Mouse (Mus musculus) spleen, adult 2 months (tissue): Measurements from ENCODE around the gene Mapk14. TPM values are rescaled to one million over a fixed set of nuclear protein-coding genes. Genes with fewer than 3 reads are reported as not detected.
"Not testable (repeated sequence)": the region's sequence is repeated elsewhere in the genome, so short reads cannot be mapped to it uniquely, and the experiment has no call there.

Experiments used
- DNase-seq, 2 experiments: peaks; one replicate each; pipeline versions ENCODE4 v3.0.0 to v3.0.0-alpha.2; 2012 to 2021; ENCODE audit warnings: low spot score in 2 of 2, low read depth in 1 of 2
- H3K27ac ChIP-seq: fragments of 200-500 bp; 2 replicates; pipeline ENCODE4 v1.5.1; 2012; ENCODE audit warnings: low read length, inconsistent platforms; ENCODE audit not compliant: insufficient read depth
- H3K27me3 ChIP-seq: fragments of 200-500 bp; 2 replicates; pipeline ENCODE4 v1.6.1; 2012; ENCODE audit warnings: mild to moderate bottlenecking, moderate library complexity, low read length, inconsistent platforms; ENCODE audit not compliant: control insufficient read depth, insufficient read depth
- H3K36me3 ChIP-seq: fragments of 200-500 bp; 2 replicates; pipeline ENCODE4 v1.6.1; 2012; ENCODE audit warnings: mild to moderate bottlenecking, low read length, inconsistent platforms; ENCODE audit not compliant: control insufficient read depth, insufficient read depth
- H3K4me1 ChIP-seq: fragments of 200-500 bp; 2 replicates; pipeline ENCODE4 v1.6.1; 2011; ENCODE audit warnings: inconsistent platforms; ENCODE audit not compliant: control insufficient read depth, insufficient read depth, insufficient read length
- H3K4me3 ChIP-seq: fragments of 200-500 bp; 2 replicates; pipeline ENCODE4 v1.5.1; 2011; ENCODE audit warnings: mild to moderate bottlenecking, inconsistent platforms; ENCODE audit not compliant: insufficient read depth, insufficient read length; ENCODE audit errors: extremely low read depth
- CTCF ChIP-seq: fragments of 200-500 bp; IDR thresholded peaks from 2 replicates; pipeline ENCODE4 v1.5.1; 2011; ENCODE audit warnings: mild to moderate bottlenecking, inconsistent platforms; ENCODE audit not compliant: insufficient read depth, insufficient read length, insufficient replicate concordance; ENCODE audit errors: extremely low read depth
- POLR2A ChIP-seq: fragments of 200-500 bp; IDR thresholded peaks from 2 replicates; pipeline ENCODE4 v1.6.1; 2011; ENCODE audit warnings: low read depth, low read length, inconsistent platforms
- WGBS: fragments of 180-500 bp; shearing (Covaris S2); methylation state at CpG from one replicate; pipeline ENCODE4 v1.1.7; 2018; 5-methylcytosine and 5-hydroxymethylcytosine counted together
- polyA plus RNA-seq: library from polyadenylated mRNA; depleted of rRNA; stranded (reverse); fragments of >200 nt; gene quantifications from 2 replicates; pipeline ENCODE4 v1.2.3, GENCODE M21; 2012

Gene Mapk14
- polyA plus RNA-seq, 1 experiment = 83.1 TPM

- peaks cover 16% of the 10 kb centered on the region for H3K27me3 ChIP-seq
Observed at GRCm38 (mm10) chr17:28769121-28769874, 78.2 kb downstream of the Mapk14 start, which contains the start of gene Mapk13. TSS of gene Mapk13 (plus strand) at chr17:28769297.

GRCm38 (mm10) chr17:28769875-28770421, 78.8 kb downstream of the Mapk14 start:
- TF ChIP-seq POLR2A (no peak), CTCF (no peak)
- H3K27me3 ChIP-seq = peaks cover 16% of the 10 kb centered on the region
- peaks cover 12% of the 10 kb centered on the region for H3K4me1 ChIP-seq
- H3K27ac ChIP-seq = no peak overlapping the region
- no peak for DNase-seq
- peak overlapping the region; percentile 32; the same call in 1 of the 2 replicates for H3K4me3 ChIP-seq
- WGBS = 4% methylated on average over 24 of the region's 24 CpGs
- H3K36me3 ChIP-seq = no peaks in the 10 kb centered on the region

More at GRCm38 (mm10) chr17:28769121-28769874, 78.2 kb downstream of the Mapk14 start, which contains the start of gene Mapk13:
- 3% methylated on average over 47 of the region's 58 CpGs for WGBS
- Histone ChIP-seq H3K36me3 (no peaks in the 10 kb centered on the region), H3K4me3 (peak within 1 kb of the TSS; percentile 32; the same call in 1 of the 2 replicates), H3K27ac (no peak within 1 kb of the TSS), H3K4me1 (peaks cover 12% of the 10 kb centered on the region)
- TF ChIP-seq CTCF (no peak), POLR2A (no peak)
- no peak for DNase-seq

- Histone ChIP-seq H3K4me1 (peaks cover 12% of the 10 kb centered on the region), H3K4me3 (no peak overlapping the region), H3K36me3 (no peaks in the 10 kb centered on the region), H3K27ac (no peak overlapping the region), H3K27me3 (peaks cover 16% of the 10 kb centered on the region)
- DNase-seq = no peak
- no peak for TF ChIP-seq POLR2A
- no peak for TF ChIP-seq CTCF
- 86% methylated on average over 5 of the region's 5 CpGs for WGBS
Observed at GRCm38 (mm10) chr17:28771289-28771688, 80.2 kb downstream of the Mapk14 start.

DNA sequence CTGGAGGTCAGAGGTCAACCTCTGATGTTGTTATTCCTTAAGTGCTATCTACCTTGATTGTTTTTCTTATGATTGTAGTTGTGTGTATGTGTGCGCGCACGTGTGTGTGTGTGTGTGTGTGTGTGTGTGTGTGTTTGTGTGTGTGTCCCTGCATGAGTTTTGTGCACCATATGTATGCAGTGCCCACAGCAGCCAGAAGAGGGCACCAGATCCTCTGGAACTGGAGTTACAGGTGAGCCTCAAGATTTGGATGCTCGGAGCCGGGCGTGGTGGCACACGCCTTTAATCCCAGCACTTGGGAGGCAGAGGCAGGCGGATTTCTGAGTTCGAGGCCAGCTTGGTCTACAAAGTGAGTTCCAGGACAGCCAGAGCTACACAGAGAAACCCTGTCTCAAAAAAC, 83.2 kb downstream of the Mapk14 start:
- WGBS = 97% methylated on average over 9 of the region's 9 CpGs
- H3K27ac ChIP-seq, H3K4me3 ChIP-seq, H3K36me3 ChIP-seq, DNase-seq, H3K4me1 ChIP-seq: not testable (repeated sequence)
- H3K27me3 ChIP-seq = peaks cover 12% of the 10 kb centered on the region

- 76% methylated on average over 4 of the region's 4 CpGs for WGBS
- H3K36me3 ChIP-seq = no peaks in the 10 kb centered on the region
- TF ChIP-seq CTCF = no peak
- TF ChIP-seq POLR2A = no peak
- peaks cover 1% of the 10 kb centered on the region; the same call in 1 of the 2 replicates for H3K4me1 ChIP-seq
- no peak overlapping the region for H3K27ac ChIP-seq
- peaks cover 4% of the 10 kb centered on the region for H3K27me3 ChIP-seq
- no peak overlapping the region for H3K4me3 ChIP-seq
- DNase-seq = no peak
Observed at GRCm38 (mm10) chr17:28775161-28775560, 84.0 kb downstream of the Mapk14 start.

DNA sequence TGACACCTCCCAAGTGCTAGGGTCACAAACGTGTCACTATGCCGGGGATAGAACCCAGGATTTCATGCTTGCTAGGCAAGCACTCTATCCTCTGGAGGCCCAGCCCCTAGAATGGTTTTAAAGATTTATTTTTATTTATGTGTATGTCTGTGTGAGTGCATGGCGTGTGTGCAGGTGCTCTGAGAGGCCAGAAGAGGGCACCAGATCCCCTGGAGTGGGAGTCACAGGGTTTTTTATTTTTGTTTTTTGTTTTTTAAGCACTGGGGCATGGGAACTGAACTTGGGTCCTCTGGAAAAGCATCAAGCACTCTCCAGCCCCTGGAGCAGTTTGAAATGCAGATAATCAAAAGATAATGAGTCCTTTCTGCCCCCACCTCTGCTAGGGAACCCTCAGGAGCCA, 85.7 kb downstream of the Mapk14 start:
- Histone ChIP-seq H3K27ac (no peak overlapping the region), H3K4me1 (no peaks in the 10 kb centered on the region), H3K27me3 (no peaks in the 10 kb centered on the region), H3K36me3 (no peaks in the 10 kb centered on the region), H3K4me3 (no peak overlapping the region)
- 92% methylated on average over 3 of the region's 3 CpGs for WGBS
- no peak for DNase-seq
- no peak for TF ChIP-seq POLR2A

GRCm38 (mm10) chr17:28777231-28778005, 86.3 kb downstream of the Mapk14 start:
- no peak for TF ChIP-seq CTCF
- no peak for TF ChIP-seq POLR2A
- DNase-seq = no peak
- H3K4me3 ChIP-seq = no peak overlapping the region
- H3K27ac ChIP-seq = no peak overlapping the region
- H3K36me3 ChIP-seq = no peaks in the 10 kb centered on the region
- WGBS = 89% methylated on average over 16 of the region's 16 CpGs
- H3K4me1 ChIP-seq = no peaks in the 10 kb centered on the region
- H3K27me3 ChIP-seq = no peaks in the 10 kb centered on the region
